Mouse (Mus musculus) urinary bladder, postnatal 0 days (tissue): ENCODE results near the gene Chrna7. TPM values are rescaled to one million over a fixed set of nuclear protein-coding genes. Genes with fewer than 3 reads are reported as not detected.

Source experiments
- polyA plus RNA-seq: library from polyadenylated mRNA; unstranded; fragments of >200 nt; fragmentation: Nextera tagmentation; extraction: Ambion mirVana; gene quantifications from 2 replicates; pipeline ENCODE4 v1.2.1, GENCODE M21; 2015

Chrna7 gene
- 0.16 TPM in 1 of 2 replicates, not detected in the other for polyA plus RNA-seq

GRCm38 (mm10) chr7:63212084-63212723, at the start of gene Chrna7:
Gene Chrna7, minus strand, starts transcription at chr7:63212569.

Other genes with a start within 250 kb of the Chrna7 start
- 0.25 and 0.63 TPM in 2 replicates for gene Otud7a, start 232.2 kb upstream of the Chrna7 start, polyA plus RNA-seq